Mouse (Mus musculus) hindbrain, embryonic 13.5 days (tissue): Measurements from ENCODE around the gene Tspan1. TPM values are rescaled to one million over a fixed set of nuclear protein-coding genes. Genes with fewer than 3 reads are reported as not detected.

Experiments
- ATAC-seq: fragments of 200-750 bp; cut with Nextera tagmentation; 2 replicates; pipeline ENCODE4 v1.8.0; 2017; ENCODE audit warnings: moderate TSS enrichment; ENCODE audit not compliant: low FRiP score
- H3K27ac ChIP-seq: fragments of 300-500 bp; sonication (generic); 2 replicates; pipeline ENCODE4 v1.5.1; 2015; ENCODE audit warnings: inconsistent platforms, mild to moderate bottlenecking, moderate library complexity
- H3K27me3 ChIP-seq: fragments of 300-500 bp; sonication (generic); 2 replicates; pipeline ENCODE4 v1.6.1; 2015; ENCODE audit warnings: mild to moderate bottlenecking, inconsistent platforms
- H3K36me3 ChIP-seq: fragments of 300-500 bp; sonication (generic); 2 replicates; pipeline ENCODE4 v1.6.1; 2015; ENCODE audit warnings: mild to moderate bottlenecking, inconsistent platforms
- H3K4me1 ChIP-seq: fragments of 300-500 bp; sonication (generic); replicated peaks from 2 replicates; pipeline ENCODE4 v1.6.1; 2015; ENCODE audit warnings: inconsistent platforms
- H3K4me2 ChIP-seq: fragments of 300-500 bp; sonication (generic); 2 replicates; pipeline ENCODE4 v1.6.1; 2015; ENCODE audit warnings: inconsistent platforms, mild to moderate bottlenecking, moderate library complexity
- H3K4me3 ChIP-seq: fragments of 300-500 bp; sonication (generic); 2 replicates; pipeline ENCODE4 v1.5.1; 2015; ENCODE audit warnings: mild to moderate bottlenecking, inconsistent platforms
- H3K9ac ChIP-seq: fragments of 300-500 bp; sonication (generic); 2 replicates; pipeline ENCODE4 v1.6.1; 2015; ENCODE audit warnings: mild to moderate bottlenecking, inconsistent platforms
- H3K9me3 ChIP-seq: fragments of 300-500 bp; sonication (generic); 2 replicates; pipeline ENCODE4 v1.6.1; 2016; ENCODE audit warnings: inconsistent platforms
- WGBS: fragments of 180-500 bp; shearing (Covaris S2); methylation state at CpG from one replicate; pipeline ENCODE4 v1.1.7; 2015; 5-methylcytosine and 5-hydroxymethylcytosine counted together
- polyA plus RNA-seq: library from polyadenylated mRNA; unstranded; fragments of >200 nt; fragmentation: Nextera tagmentation; extraction: Ambion mirVana; gene quantifications from 2 replicates; pipeline ENCODE4 v1.2.1, GENCODE M21; 2015

The Tspan1 gene
- polyA plus RNA-seq, 1 experiment from 2014 or later = 0.19 TPM

- Histone ChIP-seq H3K27ac (no peak overlapping the region), H3K36me3 (peaks cover 33% of the 10 kb centered on the region), H3K27me3 (no peaks in the 10 kb centered on the region), H3K4me3 (no peak overlapping the region), H3K4me1 (no peaks in the 10 kb centered on the region), H3K9me3 (no peaks in the 10 kb centered on the region), H3K9ac (no peak overlapping the region), H3K4me2 (no peak overlapping the region)
- WGBS = 86% methylated on average over 4 of the region's 4 CpGs
- ATAC-seq = no peak
Observed at GRCm38 (mm10) chr4:116162142-116162541, 5.3 kb downstream of the Tspan1 start.

GRCm38 (mm10) chr4:116160769-116161168, 6.6 kb downstream of the Tspan1 start:
- Histone ChIP-seq H3K36me3 (peaks cover 46% of the 10 kb centered on the region), H3K4me2 (no peak overlapping the region), H3K4me3 (no peak overlapping the region), H3K27me3 (no peaks in the 10 kb centered on the region), H3K4me1 (no peaks in the 10 kb centered on the region), H3K9ac (no peak overlapping the region), H3K9me3 (no peaks in the 10 kb centered on the region), H3K27ac (no peak overlapping the region)
- ATAC-seq = no peak
- WGBS = 92% methylated on average over 3 of the region's 3 CpGs

- 0 out of 2 replicates have a peak overlapping the region, but pooled peaks have one; percentile 24 for H3K27ac ChIP-seq
- H3K4me3 ChIP-seq = no peak overlapping the region
- no peaks in the 10 kb centered on the region for H3K27me3 ChIP-seq
- H3K36me3 ChIP-seq = peaks cover 55% of the 10 kb centered on the region
- no peak overlapping the region for H3K9ac ChIP-seq
- H3K4me2 ChIP-seq = no peak overlapping the region
- no peaks in the 10 kb centered on the region for H3K4me1 ChIP-seq
- peak; percentile 43; the same call in 1 of the 2 replicates for ATAC-seq
- no peaks in the 10 kb centered on the region for H3K9me3 ChIP-seq
- 74% methylated on average over 3 of the region's 3 CpGs for WGBS
Observed at GRCm38 (mm10) chr4:116159912-116160311, 7.5 kb downstream of the Tspan1 start.

- peaks cover 75% of the 10 kb centered on the region for H3K36me3 ChIP-seq
- ATAC-seq = no peak
- 88% methylated on average over 2 of the region's 2 CpGs for WGBS
Observed at GRCm38 (mm10) chr4:116157882-116158281, 9.5 kb downstream of the Tspan1 start.

GRCm38 (mm10) chr4:116152702-116153101, 14.7 kb downstream of the Tspan1 start:
- Histone ChIP-seq H3K4me1 (peaks cover 21% of the 10 kb centered on the region), H3K27me3 (no peaks in the 10 kb centered on the region), H3K4me3 (no peak overlapping the region), H3K9ac (0 out of 2 replicates have a peak overlapping the region, but pooled peaks have one; percentile 5), H3K36me3 (peaks cover 59% of the 10 kb centered on the region), H3K27ac (no peak overlapping the region), H3K9me3 (no peaks in the 10 kb centered on the region), H3K4me2 (no peak overlapping the region)
- ATAC-seq = no peak
- WGBS = 97% methylated on average over 15 of the region's 15 CpGs

More at GRCm38 (mm10) chr4:116157882-116158281, 9.5 kb downstream of the Tspan1 start:
- no peak overlapping the region for H3K4me2 ChIP-seq
- H3K4me1 ChIP-seq = no peaks in the 10 kb centered on the region
- H3K27ac ChIP-seq = no peak overlapping the region
- no peaks in the 10 kb centered on the region for H3K27me3 ChIP-seq
- H3K9ac ChIP-seq = no peak overlapping the region
- no peak overlapping the region for H3K4me3 ChIP-seq
- no peaks in the 10 kb centered on the region for H3K9me3 ChIP-seq

- peak within 1 kb of the TSS; percentile 91 for H3K27ac ChIP-seq
- H3K27me3 ChIP-seq = no peaks in the 10 kb centered on the region
- WGBS = 78% methylated on average over 6 of the region's 6 CpGs
- no peak for ATAC-seq
- peak within 1 kb of the TSS; percentile 66 for H3K4me2 ChIP-seq
- peak within 1 kb of the TSS; percentile 93 for H3K9ac ChIP-seq
- H3K9me3 ChIP-seq = no peaks in the 10 kb centered on the region
- H3K4me3 ChIP-seq = peak within 1 kb of the TSS; percentile 71
- peaks cover 21% of the 10 kb centered on the region for H3K4me1 ChIP-seq
- H3K36me3 ChIP-seq = peaks cover 45% of the 10 kb centered on the region
Observed at GRCm38 (mm10) chr4:116151238-116151637, 16.2 kb downstream of the Tspan1 start, which contains the start of gene Lurap1. TSS of gene Lurap1 (minus strand) at chr4:116151338.

- Histone ChIP-seq H3K27ac (peak overlapping the region; percentile 91), H3K4me1 (peaks cover 21% of the 10 kb centered on the region), H3K9ac (peak overlapping the region; percentile 93), H3K4me2 (peak overlapping the region; percentile 66), H3K4me3 (peak overlapping the region; percentile 71), H3K9me3 (no peaks in the 10 kb centered on the region), H3K27me3 (no peaks in the 10 kb centered on the region), H3K36me3 (peaks cover 41% of the 10 kb centered on the region)
- peak; percentile 21; the same call in 1 of the 2 replicates for ATAC-seq
- 23% methylated on average over 4 of the region's 4 CpGs for WGBS
Observed at GRCm38 (mm10) chr4:116150862-116151221, 16.6 kb downstream of the Tspan1 start.

- H3K4me2 ChIP-seq = peak overlapping the region; percentile 66
- no peaks in the 10 kb centered on the region for H3K9me3 ChIP-seq
- peak overlapping the region; percentile 93 for H3K9ac ChIP-seq
- H3K4me3 ChIP-seq = peak overlapping the region; percentile 71
- WGBS = under 1% methylated on average over 47 of the region's 73 CpGs
- ATAC-seq = peak; percentile 91
- H3K27ac ChIP-seq = peak overlapping the region; percentile 91
- peaks cover 21% of the 10 kb centered on the region for H3K4me1 ChIP-seq
- H3K36me3 ChIP-seq = peaks cover 35% of the 10 kb centered on the region
- 0 out of 2 replicates have a peak, but pooled peaks cover under 1% of the 10 kb centered on the region for H3K27me3 ChIP-seq
Observed at GRCm38 (mm10) chr4:116150156-116150861, 17.1 kb downstream of the Tspan1 start.

- peak overlapping the region; percentile 71 for H3K4me3 ChIP-seq
- peak; percentile 33; the same call in 1 of the 2 replicates for ATAC-seq
- peaks cover 24% of the 10 kb centered on the region for H3K4me1 ChIP-seq
- peak overlapping the region; percentile 66 for H3K4me2 ChIP-seq
- H3K9ac ChIP-seq = peak overlapping the region; percentile 93
- 0 out of 2 replicates have a peak, but pooled peaks cover 4% of the 10 kb centered on the region for H3K27me3 ChIP-seq
- peak overlapping the region; percentile 91 for H3K27ac ChIP-seq
- WGBS = 23% methylated on average over 6 of the region's 6 CpGs
- H3K36me3 ChIP-seq = peaks cover 30% of the 10 kb centered on the region
- no peaks in the 10 kb centered on the region for H3K9me3 ChIP-seq
Observed at GRCm38 (mm10) chr4:116149812-116150155, 17.6 kb downstream of the Tspan1 start.

- Histone ChIP-seq H3K27ac (no peak overlapping the region), H3K9me3 (no peaks in the 10 kb centered on the region), H3K4me2 (peak overlapping the region; percentile 94), H3K27me3 (peaks cover 26% of the 10 kb centered on the region), H3K9ac (peak overlapping the region; percentile 78), H3K36me3 (no peaks in the 10 kb centered on the region), H3K4me1 (peaks cover 22% of the 10 kb centered on the region), H3K4me3 (peak overlapping the region; percentile 60)
- peak; percentile 71 for ATAC-seq
- under 1% methylated on average over 47 of the region's 47 CpGs for WGBS
Observed at GRCm38 (mm10) chr4:116143891-116144717, 23.3 kb downstream of the Tspan1 start.

GRCm38 (mm10) chr4:116143317-116143811, 24.0 kb downstream of the Tspan1 start:
- H3K4me3 ChIP-seq = peak overlapping the region; percentile 60
- no peak overlapping the region for H3K27ac ChIP-seq
- no peaks in the 10 kb centered on the region for H3K36me3 ChIP-seq
- WGBS = 16% methylated on average over 7 of the region's 7 CpGs
- H3K9ac ChIP-seq = peak overlapping the region; percentile 78; the same call in 1 of the 2 replicates
- H3K4me1 ChIP-seq = peaks cover 22% of the 10 kb centered on the region
- ATAC-seq = 0 out of 2 replicates have a peak, but pooled peaks have one; percentile 37
- H3K9me3 ChIP-seq = no peaks in the 10 kb centered on the region
- peak overlapping the region; percentile 94 for H3K4me2 ChIP-seq
- peaks cover 26% of the 10 kb centered on the region for H3K27me3 ChIP-seq

GRCm38 (mm10) chr4:116142269-116142668, 25.1 kb downstream of the Tspan1 start:
- Histone ChIP-seq H3K27me3 (peaks cover 26% of the 10 kb centered on the region), H3K36me3 (no peaks in the 10 kb centered on the region), H3K4me2 (no peak overlapping the region), H3K4me1 (peaks cover 22% of the 10 kb centered on the region), H3K9ac (no peak overlapping the region), H3K27ac (no peak overlapping the region), H3K9me3 (no peaks in the 10 kb centered on the region), H3K4me3 (no peak overlapping the region)
- no peak for ATAC-seq
- 58% methylated on average over 7 of the region's 7 CpGs for WGBS
